Mouse (Mus musculus) natural killer cell, adult 2 months (primary cell): ENCODE measurements around the gene Tdo2.

Source experiments
- DNase-seq, 2 experiments: peaks; one replicate each; pipeline ENCODE4 v3.0.0; 2022; ENCODE audit warnings: low spot score in 2 of 2

The Tdo2 gene

DNA sequence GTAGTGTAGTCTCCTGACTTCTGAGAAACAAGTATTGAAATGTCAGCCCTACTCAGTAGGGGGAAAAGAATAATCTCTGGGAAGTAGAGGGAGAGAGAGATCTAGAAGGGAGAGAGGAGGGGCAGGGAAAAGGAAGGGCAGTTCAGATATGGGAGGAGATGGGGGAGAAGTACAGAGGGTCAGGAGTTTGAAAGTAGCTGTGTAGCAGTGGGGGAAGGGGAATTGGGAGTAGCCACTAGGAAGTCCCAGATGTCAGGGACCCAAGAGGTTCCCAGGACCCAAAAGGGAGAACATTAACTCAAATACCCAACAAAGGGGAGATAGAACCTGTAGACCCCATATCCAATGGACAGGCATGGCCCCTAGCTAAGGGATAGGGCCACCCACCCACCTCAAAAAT is at the start of gene Tdo2:
Gene Tdo2 (minus strand): TSS at position 101 of the 400 bp plus-strand sequence.
- DNase-seq: no peak

DNA sequence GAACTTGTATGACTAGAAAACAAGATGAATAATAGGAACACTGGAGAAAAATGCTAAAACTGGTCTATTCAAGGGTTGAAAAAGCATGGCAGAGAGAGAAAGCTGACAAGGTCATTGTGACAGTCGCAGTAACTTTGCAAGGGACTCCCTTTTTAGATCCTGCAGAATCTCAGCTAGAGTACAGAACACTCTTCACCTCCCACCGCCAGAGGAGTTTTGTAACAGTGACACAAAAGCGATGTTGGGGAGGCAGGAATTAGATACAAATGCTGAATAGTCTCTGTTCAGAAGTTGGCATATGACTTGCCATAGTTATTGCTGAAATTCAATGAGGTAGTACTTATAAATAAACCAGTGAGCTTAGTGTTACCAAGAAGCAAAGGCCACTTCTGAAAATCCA is 47.1 kb upstream of the Tdo2 start:
- DNase-seq: no peak

DNA sequence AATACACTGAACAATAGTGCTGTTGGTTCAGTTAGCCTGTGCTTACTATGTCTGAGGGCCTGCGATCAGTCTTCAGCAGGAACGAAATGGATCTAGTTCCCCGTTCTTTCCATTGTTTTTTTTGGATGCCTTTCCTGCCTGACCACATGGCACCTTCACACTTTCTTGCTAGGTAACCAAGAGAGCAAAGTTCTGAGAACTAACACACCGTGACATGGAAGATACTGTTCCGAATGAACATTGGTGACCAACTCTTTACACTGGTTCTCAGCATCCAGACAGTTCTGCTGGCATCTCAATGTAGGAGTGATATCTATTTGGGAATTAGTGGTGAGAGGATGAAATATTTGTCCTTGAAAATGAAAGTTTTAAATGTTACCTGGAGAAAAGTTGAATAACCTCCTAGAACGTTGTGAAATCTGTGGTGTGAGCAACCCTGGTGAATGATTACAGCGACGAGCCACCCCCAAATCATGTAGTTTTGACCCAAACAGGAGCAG is 46.5 kb upstream of the Tdo2 start:
- no peak for DNase-seq

DNA sequence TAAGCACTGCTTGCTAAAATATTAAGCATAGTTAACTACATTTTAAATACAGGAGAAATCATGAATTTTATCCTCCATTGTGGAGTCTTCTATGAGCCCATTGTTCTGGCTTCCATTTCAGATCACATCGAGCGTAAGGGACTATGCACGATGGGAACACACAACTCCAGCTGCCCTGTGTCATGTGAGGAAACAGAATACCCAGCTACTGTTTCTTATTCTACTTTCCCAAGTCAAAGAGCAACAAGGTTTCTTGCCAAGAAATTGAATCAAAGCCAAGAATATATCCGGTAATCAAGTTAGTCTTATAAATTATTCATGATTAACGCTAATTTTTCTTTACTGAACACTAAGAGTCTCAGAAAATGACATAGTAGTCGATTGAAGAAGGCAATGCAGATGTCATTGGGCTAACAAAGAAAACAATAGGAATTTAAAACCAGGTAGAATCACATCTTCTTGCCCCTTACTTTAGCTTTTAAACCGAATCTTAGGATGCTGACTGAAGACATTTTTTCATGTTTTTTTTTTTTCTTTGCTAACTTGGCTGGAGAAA is 38.2 kb upstream of the Tdo2 start:
- no peak for DNase-seq

DNA sequence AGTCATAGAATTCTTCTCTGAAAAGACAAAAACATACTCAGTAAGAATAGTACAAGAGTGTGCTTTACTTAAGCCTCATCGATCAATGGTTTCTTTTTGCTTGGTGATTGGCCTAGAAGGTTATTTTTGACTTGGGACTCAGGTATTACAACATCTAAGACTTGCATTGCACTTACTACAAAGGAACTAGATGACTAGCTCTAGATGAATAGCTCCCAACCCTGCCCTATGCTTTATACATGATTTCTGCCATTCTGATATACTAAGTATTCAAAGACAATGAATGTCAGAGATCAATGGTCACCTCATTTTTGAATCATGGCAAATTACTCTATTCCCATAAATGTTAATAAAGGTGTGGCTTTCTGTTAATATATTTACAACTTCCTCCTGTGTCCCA is 31.0 kb upstream of the Tdo2 start:
- no peak for DNase-seq

DNA sequence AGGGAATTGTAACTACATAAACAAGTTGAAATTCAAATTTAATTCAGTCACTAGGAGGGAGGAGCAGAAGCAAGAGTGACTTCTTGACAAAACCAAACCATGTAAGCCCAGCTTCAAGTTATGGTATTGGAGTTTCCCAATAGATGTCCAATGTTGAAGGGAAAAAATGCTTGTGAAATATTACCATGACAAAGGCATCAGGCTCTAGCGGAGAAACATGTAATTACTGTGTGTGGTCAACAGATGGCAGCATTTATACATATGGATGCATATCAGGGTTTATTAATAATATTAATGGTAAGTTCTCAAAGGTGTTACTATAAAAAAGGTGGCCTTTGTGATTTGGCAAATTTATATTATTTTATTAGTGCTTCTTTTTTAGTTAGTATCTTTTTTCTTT is 20.0 kb upstream of the Tdo2 start:
- DNase-seq: no peak

DNA sequence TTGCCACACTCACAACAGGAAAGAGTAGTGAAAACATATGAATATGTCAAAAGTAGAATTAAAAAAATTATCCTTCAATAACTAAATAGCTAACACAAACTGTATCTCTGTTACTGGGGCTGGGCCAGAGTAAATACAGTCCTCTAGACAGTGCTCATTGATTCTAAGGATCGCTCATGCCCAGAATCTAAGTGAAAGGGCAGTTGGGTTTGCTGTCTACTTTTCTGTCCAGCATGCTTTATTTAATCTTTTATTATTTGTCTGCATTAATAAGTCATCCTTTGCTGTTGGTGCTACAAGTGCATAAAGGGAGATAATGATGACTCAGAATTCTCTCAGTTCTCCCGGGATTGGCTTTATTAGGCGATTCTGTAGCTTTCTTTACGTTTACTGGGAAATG is 19.4 kb upstream of the Tdo2 start:
- no peak for DNase-seq

DNA sequence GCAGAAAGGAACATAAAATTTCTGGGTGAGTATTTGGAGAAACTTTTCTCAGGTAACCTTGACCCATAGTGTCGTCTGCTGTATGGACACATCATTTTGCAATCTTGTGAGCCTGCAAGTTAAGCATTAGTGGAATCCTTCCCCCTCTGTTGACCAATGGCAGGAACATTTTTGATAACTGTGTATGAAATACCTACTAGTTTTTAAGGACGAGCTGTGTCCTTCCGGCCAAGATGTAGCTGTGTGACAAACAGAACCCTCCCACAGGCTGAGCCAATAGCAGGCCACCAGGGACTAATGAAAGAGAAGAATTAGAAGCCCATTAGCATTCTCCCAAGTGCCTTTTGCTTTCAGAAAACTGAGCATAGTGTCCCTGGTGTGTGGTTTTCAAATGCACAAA is 14.5 kb upstream of the Tdo2 start:
- no peak for DNase-seq

DNA sequence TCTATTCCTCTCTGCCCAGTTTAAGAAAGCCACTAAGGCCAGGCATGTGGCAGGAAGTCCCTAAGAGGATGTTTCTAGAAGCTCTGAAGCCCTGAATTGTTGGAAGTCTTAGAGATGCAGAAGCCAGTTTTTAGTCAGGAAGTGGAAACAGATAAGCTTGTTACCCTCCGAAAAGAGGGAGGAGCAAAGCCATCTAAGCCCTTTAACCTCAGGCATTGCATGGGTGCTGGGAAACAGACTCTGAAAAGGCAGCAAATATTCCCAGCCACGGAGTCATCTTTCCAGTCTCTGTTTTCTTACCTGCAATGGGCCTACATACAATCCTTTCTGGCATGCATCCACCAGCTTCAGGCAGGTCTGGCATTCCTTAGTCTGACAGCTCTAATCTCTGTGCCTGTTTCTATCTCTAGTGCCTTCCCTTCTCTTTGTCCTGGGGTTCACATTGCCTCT is 13.7 kb upstream of the Tdo2 start:
- DNase-seq: no peak

DNA sequence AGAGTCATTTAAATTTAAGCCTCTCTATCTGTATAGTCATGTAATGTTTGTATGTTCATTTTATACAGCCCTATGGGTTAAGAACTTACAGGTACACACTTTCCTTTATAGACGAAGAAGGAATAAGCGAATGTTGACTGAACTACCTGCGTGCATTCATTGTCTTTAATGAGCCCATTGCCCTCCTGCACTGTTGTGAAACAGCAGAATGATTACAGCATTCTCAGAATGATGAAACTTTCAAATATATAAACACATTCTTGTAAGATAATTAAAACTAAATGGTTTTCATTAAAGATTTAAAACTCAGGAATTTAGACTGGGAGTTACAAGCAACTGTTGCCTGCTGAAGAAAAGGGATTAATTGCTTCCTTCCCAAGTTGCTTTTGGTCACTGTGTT is 11.6 kb upstream of the Tdo2 start:
- DNase-seq: no peak

DNA sequence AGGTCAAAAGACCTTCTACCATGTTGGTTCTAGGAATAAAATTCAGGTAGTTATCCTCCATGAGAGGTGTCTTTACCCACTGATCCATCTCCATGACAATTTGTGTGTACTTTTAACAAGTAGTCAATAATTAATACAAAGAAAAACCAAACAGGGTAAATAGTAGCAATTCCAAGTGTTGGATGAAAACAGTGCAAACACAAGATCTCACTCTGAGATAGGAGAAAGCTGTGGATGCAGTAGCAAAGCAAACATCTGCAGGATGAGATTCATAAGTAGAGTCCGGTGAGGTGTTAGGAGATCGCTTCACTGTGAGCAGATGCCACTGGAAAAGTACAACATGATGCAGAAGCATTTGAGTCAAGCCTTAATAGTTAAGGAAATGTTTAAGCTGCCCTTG is 10.1 kb upstream of the Tdo2 start:
- DNase-seq: no peak

DNA sequence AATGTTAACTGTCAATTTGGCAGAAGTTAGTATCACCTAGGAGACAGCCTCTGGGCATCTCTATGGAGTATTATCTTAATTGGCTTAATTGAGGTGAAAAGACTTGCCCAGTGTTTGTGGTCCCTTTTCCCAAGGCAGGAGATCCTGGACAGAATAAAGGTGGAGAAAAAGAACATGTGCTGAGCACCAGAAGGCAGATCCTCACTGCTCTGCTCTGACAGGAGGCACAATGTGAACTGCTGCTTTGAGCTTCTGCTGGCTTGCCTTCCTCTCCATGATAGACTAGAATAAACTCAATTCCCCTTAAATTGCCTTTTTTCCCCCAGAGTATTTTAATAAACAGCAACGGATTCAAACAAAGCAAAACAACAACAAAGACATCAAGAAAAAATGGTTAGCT is 9.1 kb upstream of the Tdo2 start:
- DNase-seq: no peak

DNA sequence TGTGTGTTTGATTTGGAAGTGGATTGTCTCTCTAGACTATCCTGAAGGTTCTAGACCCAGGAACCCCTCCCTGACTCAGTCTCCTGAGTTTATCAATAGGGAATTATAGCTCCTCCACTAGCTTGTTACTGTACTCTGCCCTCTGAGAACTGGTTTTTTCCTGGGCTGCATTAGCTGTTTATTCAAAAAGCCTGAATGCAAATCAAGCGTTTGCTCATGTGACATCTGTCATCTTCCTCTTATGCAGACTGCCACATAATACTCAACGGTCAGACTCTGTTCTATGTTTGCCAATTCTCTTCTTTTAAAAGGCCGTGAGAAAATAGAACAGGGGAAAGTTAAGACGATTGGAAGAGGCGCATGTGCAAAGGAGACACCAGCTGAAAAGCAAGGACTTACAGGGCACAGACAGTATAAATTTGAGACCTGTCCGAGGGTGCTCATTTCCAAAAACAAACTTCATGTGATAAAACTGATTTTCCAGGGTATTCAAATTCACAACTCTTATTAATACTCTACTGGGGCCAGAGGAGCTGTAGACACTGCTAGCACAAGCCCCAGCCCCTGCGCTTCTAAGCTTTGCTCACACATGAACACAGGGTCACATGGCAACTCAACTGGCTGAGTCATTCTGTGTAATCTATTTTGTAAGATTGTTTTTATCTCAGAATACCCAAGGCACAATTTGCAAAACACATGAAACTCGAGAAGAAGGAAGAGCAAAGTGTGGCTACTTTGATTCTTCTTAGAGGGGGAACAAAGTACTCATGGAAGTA is 7.3 kb upstream of the Tdo2 start:
- no peak for DNase-seq

DNA sequence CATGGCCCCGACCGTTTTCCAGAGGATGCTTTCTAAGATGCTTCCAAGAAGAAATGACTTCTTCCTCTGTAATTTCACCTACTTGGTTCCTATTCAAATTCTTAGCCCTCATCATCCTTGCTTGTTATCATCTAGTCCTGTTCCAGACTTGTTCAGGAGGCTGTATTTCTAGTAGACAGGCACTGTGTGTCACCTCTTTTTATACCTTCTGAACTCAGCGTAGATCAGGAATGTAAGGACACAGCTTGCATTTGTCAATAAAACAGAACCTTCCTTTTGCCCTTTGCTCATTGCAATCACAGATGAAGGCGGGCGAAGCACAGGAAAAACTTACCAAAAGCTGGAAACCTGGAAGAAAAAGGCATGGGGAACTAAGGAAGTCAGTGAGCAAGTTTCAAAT is 6.0 kb upstream of the Tdo2 start, which contains the start of gene Asic5:
Gene Asic5 (plus strand): TSS at position 301 of the 400 bp plus-strand sequence.
- DNase-seq: no peak

DNA sequence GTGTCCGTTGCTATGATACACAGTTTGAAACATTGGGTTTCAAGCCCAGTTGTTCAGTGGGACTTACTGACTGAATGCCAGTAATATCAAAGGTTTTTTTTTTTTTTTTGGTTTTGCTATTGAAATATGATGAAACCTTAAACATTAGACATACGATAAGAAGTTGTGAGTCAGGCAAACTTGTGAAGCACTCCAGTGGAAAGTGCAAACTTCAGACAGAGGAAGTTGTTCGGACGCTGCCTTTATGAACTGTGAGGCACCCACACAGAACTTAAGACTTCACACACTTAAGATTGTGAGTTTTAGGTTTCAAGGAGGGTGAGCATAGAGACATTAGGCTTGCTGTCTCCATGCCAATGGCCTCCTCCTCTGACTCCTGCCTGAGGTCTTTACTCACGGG is 5.6 kb upstream of the Tdo2 start:
- no peak for DNase-seq

DNA sequence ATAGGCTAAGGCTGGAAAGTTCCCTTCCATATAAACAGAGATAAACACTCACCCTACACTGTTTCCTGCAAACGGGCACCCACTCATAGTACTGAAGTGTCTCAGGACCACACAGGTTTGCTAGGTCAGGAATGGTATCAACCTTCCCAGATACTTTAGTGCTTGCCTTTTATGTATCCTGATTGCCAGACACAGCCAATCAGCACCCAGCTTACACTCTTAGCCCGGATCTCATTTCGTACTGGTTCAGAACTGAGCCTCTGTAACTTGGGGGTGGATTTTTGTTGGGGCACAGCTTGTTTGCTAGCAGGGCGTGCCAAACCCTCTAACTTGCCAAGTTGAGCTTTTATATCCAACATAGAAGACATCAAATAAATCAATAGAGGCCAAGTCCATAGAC is 395 bp downstream of the Tdo2 start:
- DNase-seq: no peak

DNA sequence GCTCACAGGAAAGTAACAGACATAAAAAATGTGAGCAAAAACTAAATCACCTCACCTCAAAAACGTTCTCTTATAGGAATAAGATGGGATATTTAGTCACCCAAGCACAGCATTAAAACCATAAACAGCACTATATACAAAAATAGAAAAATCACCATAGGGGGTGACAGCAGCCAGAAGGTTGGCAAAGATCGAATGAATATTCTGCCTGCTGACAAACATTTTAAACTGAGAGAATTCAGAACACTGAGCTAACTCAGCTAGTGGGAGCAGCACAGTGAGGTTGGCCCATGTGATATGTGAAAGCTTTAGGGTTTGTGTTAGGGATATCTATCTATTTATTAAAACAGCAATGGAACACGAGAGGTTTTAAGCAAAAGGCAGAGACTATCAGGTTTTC is 11.4 kb downstream of the Tdo2 start:
- DNase-seq: no peak

DNA sequence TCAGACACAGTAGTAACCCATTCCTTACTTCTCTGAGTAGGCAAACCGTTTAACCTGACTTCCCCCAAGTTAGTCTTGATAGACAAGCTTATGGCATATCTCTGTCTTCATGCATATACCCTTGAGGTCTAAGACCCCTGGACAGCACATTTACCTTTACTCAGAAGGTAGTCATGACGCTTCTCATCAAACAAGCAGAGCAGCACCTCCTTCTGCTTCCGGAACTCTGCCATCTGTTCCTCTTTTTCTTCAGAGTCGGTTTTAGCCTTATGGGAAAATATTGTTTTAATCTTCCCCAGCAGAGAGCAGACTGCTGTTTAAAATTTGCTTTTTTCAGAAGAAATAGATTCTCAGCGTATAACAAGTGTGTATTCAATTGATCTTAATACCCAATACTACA is 12.2 kb downstream of the Tdo2 start:
- DNase-seq: no peak

DNA sequence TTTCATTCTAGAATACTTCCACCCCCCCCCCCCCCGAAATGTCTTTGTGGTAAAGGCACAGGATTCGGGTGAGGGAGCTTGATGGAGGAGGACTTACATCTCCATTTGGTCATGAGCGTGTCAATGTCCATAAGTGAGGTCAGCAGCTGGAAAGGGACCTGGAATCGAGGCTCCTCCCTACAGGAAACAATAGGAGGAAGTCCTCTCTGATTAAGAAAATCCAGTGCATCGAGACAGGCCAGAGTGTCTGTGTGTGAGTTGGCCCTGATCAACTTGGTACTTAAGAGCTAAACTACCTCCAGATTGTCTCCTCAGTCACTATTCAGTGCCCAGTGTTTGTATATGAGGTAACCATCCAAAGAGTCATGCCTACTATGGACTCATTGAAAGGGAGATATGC is 14.7 kb downstream of the Tdo2 start:
- no peak for DNase-seq

DNA sequence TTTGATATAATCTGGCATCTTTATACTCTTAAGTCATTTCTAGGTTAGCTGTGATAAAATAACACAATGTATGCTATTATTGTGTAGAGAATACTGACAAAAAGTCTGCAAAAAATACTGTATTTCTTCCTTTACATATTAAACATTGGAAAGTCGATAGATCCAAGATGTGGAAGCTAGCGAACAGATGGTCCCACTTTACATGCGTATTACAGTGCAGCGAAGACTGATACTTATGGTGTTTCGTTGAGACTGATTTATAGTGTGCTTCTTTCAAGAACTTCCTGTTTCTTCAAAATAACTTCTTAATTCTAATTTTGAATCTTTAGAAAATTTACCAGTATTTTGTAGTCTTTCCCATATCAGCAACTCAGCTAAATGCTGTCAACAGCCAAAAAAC is 18.5 kb downstream of the Tdo2 start:
- no peak for DNase-seq

DNA sequence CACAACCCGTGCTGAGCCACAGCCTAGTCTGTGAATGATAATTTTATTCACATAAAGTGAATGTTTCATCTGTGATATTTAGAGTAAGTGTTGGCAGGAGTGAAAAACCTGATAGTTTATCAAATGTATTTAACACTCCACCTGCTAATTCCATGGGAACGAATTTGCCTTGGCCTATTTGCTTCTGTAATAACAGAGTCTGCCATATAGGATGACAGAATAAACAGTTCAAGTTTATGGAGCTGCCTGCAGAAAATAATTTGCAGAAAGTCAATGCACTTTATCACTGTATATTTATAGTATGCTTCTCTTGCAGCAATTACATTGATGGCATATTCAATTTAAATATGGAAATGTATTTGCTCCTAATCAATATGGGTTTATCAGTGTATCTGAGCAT is 24.2 kb downstream of the Tdo2 start:
- DNase-seq: no peak

DNA sequence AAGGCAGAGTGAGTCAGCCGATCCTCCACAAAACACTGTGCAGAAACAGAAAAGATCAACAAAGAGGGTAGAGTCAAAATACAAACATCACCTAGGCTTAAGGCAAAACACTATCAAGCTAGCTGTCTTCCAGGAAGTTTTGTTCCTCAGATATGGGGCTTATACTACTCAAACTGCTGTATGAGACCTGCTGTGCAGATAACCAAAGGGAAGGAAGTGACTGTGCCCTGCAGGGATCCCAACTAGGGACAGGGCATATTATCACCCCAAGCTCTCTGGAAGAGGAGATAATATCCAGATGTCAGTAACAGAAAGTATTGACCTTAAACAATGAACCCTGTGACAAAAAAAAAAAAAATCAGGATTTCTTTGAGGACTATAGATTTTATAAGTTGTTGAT is 27.0 kb downstream of the Tdo2 start:
- no peak for DNase-seq

DNA sequence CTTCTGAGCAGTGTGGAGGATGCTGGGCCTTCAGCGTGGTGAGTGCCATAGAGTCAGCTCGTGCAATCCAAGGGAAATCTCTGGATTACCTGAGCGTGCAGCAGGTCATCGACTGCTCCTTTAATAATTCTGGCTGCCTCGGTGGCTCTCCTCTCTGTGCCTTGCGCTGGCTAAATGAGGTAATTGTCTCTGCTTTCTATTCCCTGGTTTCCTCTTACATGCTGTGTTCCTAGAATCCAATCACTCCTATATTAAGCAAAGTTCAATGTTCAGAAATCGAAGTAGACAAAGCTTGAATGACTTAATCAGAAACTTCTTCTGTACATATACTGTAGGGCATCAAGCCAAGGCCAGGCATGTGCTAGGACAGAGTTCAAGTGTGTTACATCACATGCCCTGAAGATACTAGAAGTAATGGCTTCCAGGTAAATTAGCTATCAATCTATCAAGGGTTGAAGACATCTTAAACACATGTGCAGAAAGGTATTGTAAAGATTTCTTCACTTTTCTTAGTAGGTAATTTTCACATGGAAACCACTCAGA is 31.1 kb downstream of the Tdo2 start:
- DNase-seq: no peak
